Mouse (Mus musculus) heart, adult 2 months (tissue): ENCODE results near the gene D430041D05Rik.

Source experiments
- CTCF ChIP-seq: fragments of 200-600 bp; IDR thresholded peaks from 2 replicates; pipeline ENCODE4 v1.8.1; 2022; ENCODE audit warnings: antibody characterized with exemption, mild to moderate bottlenecking, moderate library complexity
- EP300 ChIP-seq: fragments of 200-500 bp; IDR thresholded peaks from 2 replicates; pipeline ENCODE4 v1.6.1; 2011; ENCODE audit warnings: low read depth, low read length, control low read depth; ENCODE audit not compliant: insufficient read depth
- POLR2A ChIP-seq: fragments of 200-500 bp; IDR thresholded peaks from 2 replicates; pipeline ENCODE4 v1.6.1; 2011; ENCODE audit warnings: mild to moderate bottlenecking, low read depth, low read length, control low read depth; ENCODE audit not compliant: insufficient read depth

DNA sequence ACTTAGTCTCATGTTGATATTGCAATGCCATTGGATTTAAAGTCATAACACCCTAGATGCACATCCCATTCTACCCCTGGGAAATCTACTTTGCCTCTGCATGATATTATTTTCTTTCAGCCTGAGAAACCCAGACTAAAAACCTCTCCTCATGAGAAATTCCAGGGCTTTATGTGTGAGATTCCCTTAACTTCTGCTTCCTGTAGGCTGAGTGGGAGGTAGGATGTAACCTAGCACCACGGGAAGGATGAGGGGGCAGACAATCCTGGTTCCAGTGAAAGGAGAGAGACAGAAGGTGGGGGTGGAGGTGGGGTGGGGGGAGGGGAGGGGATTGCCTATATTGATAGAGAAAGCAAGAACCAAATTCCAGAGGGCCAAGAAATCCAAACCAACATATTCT lies 110.9 kb downstream of the D430041D05Rik start:
- TF ChIP-seq EP300, result no peak
- TF ChIP-seq CTCF, result no peak
- no peak for TF ChIP-seq POLR2A
